ENCODE assay signal across 8 mouse cellular contexts in genomic region chr3:108383485-108384354, GRCm38 (mm10). TPM values are rescaled to one million over a fixed set of nuclear protein-coding genes. Genes with fewer than 3 reads are reported as not detected.
DNase-seq lines count a peak whose midpoint lies in the region; ATAC-seq lines count a peak whose summit lies in the region.

Psrc1 (plus strand) TSS chr3:108383839.

- H3K36me3 ChIP-seq in intestine, embryonic 15.5 days, result peaks cover 4% of the 10 kb centered on the region; the same call in 1 of the 2 replicates
- H3K36me3 ChIP-seq in midbrain, embryonic 11.5 days (ENCODE audit: control insufficient read depth, insufficient read depth, low read length), result no peaks in the 10 kb centered on the region

- H3K9ac ChIP-seq in intestine, embryonic 15.5 days, result peak within 1 kb of the TSS; percentile 58
- H3K9ac ChIP-seq in midbrain, embryonic 11.5 days (ENCODE audit: low read length), result peak within 1 kb of the TSS; percentile 71

- H3K4me3 ChIP-seq in intestine, embryonic 15.5 days (replicated peaks), result peak within 1 kb of the TSS; percentile 73
- H3K4me3 ChIP-seq in midbrain, embryonic 11.5 days (ENCODE audit: low read depth, low read length), result peak within 1 kb of the TSS; percentile 54

- no peaks in the 10 kb centered on the region for H3K9me3 ChIP-seq in intestine, embryonic 15.5 days
- no peaks in the 10 kb centered on the region for H3K9me3 ChIP-seq in midbrain, embryonic 11.5 days (ENCODE audit: control insufficient read depth, low read length)

- peak within 1 kb of the TSS; percentile 72 for H3K27ac ChIP-seq in intestine, embryonic 15.5 days
- H3K27ac ChIP-seq in midbrain, embryonic 11.5 days (ENCODE audit: low read depth, low read length), result peak within 1 kb of the TSS; percentile 71

- peaks cover 35% of the 10 kb centered on the region for H3K4me1 ChIP-seq in intestine, embryonic 15.5 days (replicated peaks)
- peaks cover 19% of the 10 kb centered on the region for H3K4me1 ChIP-seq in midbrain, embryonic 11.5 days (ENCODE audit: control insufficient read depth, insufficient read depth, low read length)

- WGBS in intestine, embryonic 15.5 days, result 1% methylated on average over 44 of the region's 44 CpGs
- WGBS in midbrain, embryonic 11.5 days, result 1% methylated on average over 44 of the region's 44 CpGs

- DNase-seq in urinary bladder, adult 18-20 months (ENCODE audit: low spot score in 2 of 2), result peak; percentile 76 to 83
- DNase-seq in urinary bladder, postnatal 10 days (ENCODE audit: low spot score), result no peak
- DNase-seq in embryo, embryonic 11.5 days (ENCODE audit: low read depth, low spot score), result peak; percentile 76
- peak; percentile 83 to 85 for DNase-seq in gastrocnemius, postnatal 36 days
- DNase-seq in left cerebral cortex, postnatal 4 days, result peak; percentile 90
- peak; percentile 98 for DNase-seq in midbrain, embryonic 11.5 days (ENCODE audit: low spot score, missing footprints)
- DNase-seq in right cerebral cortex, postnatal 4 days, result peak; percentile 82

- ATAC-seq in intestine, embryonic 15.5 days, result peak; percentile 94
- ATAC-seq in midbrain, embryonic 11.5 days (ENCODE audit: low FRiP score), result peak; percentile 92

- no peaks in the 10 kb centered on the region for H3K27me3 ChIP-seq in intestine, embryonic 15.5 days (replicated peaks)
- H3K27me3 ChIP-seq in midbrain, embryonic 11.5 days (ENCODE audit: control insufficient read depth, insufficient read depth, low read length), result no peaks in the 10 kb centered on the region

- peak within 1 kb of the TSS; percentile 78 for H3K4me2 ChIP-seq in intestine, embryonic 15.5 days (replicated peaks)
- peak within 1 kb of the TSS; percentile 82 for H3K4me2 ChIP-seq in midbrain, embryonic 11.5 days

- intact Hi-C loops in gastrocnemius, postnatal 36 days (cut with DNase I), result loop anchor here (10.0 kb wide), 1 partner anchor 219 kb away; no protein-coding TSS in a partner anchor
- intact Hi-C loops in left cerebral cortex, postnatal 4 days (cut with DNase I), result loop anchor here (10.0 kb wide), 1 partner anchor 219 kb away; no protein-coding TSS in a partner anchor

RNA-seq across cellular contexts. Expression of gene Psrc1, which starts in this region (rescaled TPM):
- under 1 TPM; 0.26 to 0.32 TPM for total RNA-seq in gastrocnemius, postnatal 36 days (2021)
- polyA plus RNA-seq in intestine, embryonic 15.5 days (2015; fragmentation: Nextera tagmentation; extraction: Ambion mirVana), result 28.8 and 30.3 TPM in 2 replicates
- 1 to 10 TPM; 4.3 to 6.9 TPM for total RNA-seq in left cerebral cortex, postnatal 4 days (2021)
- polyA plus RNA-seq in midbrain, embryonic 11.5 days (2014; fragmentation: Nextera tagmentation; extraction: Ambion mirVana), result 59.3 and 68.1 TPM in 2 replicates

Comparison
In these comparisons a context has a peak if more than half of its experiments do, and no peak if none do; other contexts are left out.
1. RNA of gene Psrc1 (total RNA-seq): 4.3 to 6.9 TPM in left cerebral cortex, postnatal 4 days; 0.26 to 0.32 TPM in gastrocnemius, postnatal 36 days; every median in the first group is over 4 times any median in the second.
2. Peak in DNase-seq in gastrocnemius, postnatal 36 days; RNA of the gene not detected or under 1 TPM.